ENCODE assay signal across 8 mouse cellular contexts in genomic region chr12:4816680-4817360, GRCm38 (mm10). TPM values are rescaled to one million over a fixed set of nuclear protein-coding genes. Genes with fewer than 3 reads are reported as not detected.
DNase-seq lines count a peak whose midpoint lies in the region; ATAC-seq and TF ChIP-seq lines count a peak whose summit lies in the region.

No protein-coding gene starts in this region.

- WGBS in intestine, embryonic 15.5 days = 7% methylated on average over 24 of the region's 24 CpGs
- 10% methylated on average over 24 of the region's 24 CpGs for WGBS in neural tube, embryonic 14.5 days

- H3K27me3 ChIP-seq in intestine, embryonic 15.5 days (replicated peaks) = no peaks in the 10 kb centered on the region
- H3K27me3 ChIP-seq in neural tube, embryonic 14.5 days (ENCODE audit: control insufficient read depth, insufficient read depth, low read length) = no peaks in the 10 kb centered on the region

- H3K9me3 ChIP-seq in intestine, embryonic 15.5 days = no peaks in the 10 kb centered on the region
- no peaks in the 10 kb centered on the region for H3K9me3 ChIP-seq in neural tube, embryonic 14.5 days (ENCODE audit: control insufficient read depth, low read length)

- H3K4me1 ChIP-seq in embryonic fibroblast, embryonic 13.5 days (ENCODE audit: control insufficient read depth, insufficient read depth, low read length) = peaks cover 6% of the 10 kb centered on the region
- 0 out of 2 replicates have a peak, but pooled peaks cover 4% of the 10 kb centered on the region for H3K4me1 ChIP-seq in intestine, embryonic 15.5 days (replicated peaks)
- H3K4me1 ChIP-seq in neural tube, embryonic 14.5 days (ENCODE audit: control insufficient read depth, insufficient read depth, low read length) = peaks cover 10% of the 10 kb centered on the region; the same call in 1 of the 2 replicates

- peak overlapping the region; percentile 68 for H3K27ac ChIP-seq in embryonic fibroblast, embryonic 13.5 days (ENCODE audit: insufficient read depth, low read length)
- H3K27ac ChIP-seq in intestine, embryonic 15.5 days = peak overlapping the region; percentile 95
- peak overlapping the region; percentile 65 for H3K27ac ChIP-seq in neural tube, embryonic 14.5 days (ENCODE audit: low read depth, low read length)

- H3K4me3 ChIP-seq in embryonic fibroblast, embryonic 13.5 days (ENCODE audit: insufficient read depth, low read length) = peak overlapping the region; percentile 65
- H3K4me3 ChIP-seq in intestine, embryonic 15.5 days (replicated peaks) = peak overlapping the region; percentile 79
- peak overlapping the region; percentile 86 for H3K4me3 ChIP-seq in neural tube, embryonic 14.5 days (ENCODE audit: low read depth, low read length)

- ATAC-seq in intestine, embryonic 15.5 days = peak; percentile 5; the same call in 1 of the 2 replicates
- peak; percentile 22 for ATAC-seq in neural tube, embryonic 14.5 days (ENCODE audit: low read depth)
- ATAC-seq in monocyte, adult 5-6 weeks (replicated peaks; ENCODE audit: insufficient number of reproducible peaks, low FRiP score, low TSS enrichment, poor library complexity, severe bottlenecking) = no peak

- TF ChIP-seq POLR2A in embryonic fibroblast, embryonic 13.5 days (IDR thresholded peaks at IDR 0.05; ENCODE audit: low read depth, low read length) = no peak

- H3K4me2 ChIP-seq in intestine, embryonic 15.5 days (replicated peaks) = peak overlapping the region; percentile 74
- H3K4me2 ChIP-seq in neural tube, embryonic 14.5 days (ENCODE audit: low read depth, low read length) = peak overlapping the region; percentile 49

- TF ChIP-seq CTCF in embryonic fibroblast, embryonic 13.5 days (IDR thresholded peaks at IDR 0.05; ENCODE audit: borderline replicate concordance, insufficient read depth, low read length) = no peak

- peaks cover 2% of the 10 kb centered on the region; the same call in 1 of the 2 replicates for H3K36me3 ChIP-seq in intestine, embryonic 15.5 days
- peaks cover 12% of the 10 kb centered on the region for H3K36me3 ChIP-seq in neural tube, embryonic 14.5 days (ENCODE audit: control insufficient read depth, insufficient read depth, low read length)

- peak overlapping the region; percentile 62 for H3K9ac ChIP-seq in intestine, embryonic 15.5 days
- H3K9ac ChIP-seq in neural tube, embryonic 14.5 days (replicated peaks; ENCODE audit: low read depth, low read length) = peak overlapping the region; percentile 72

- peak; percentile 7 for DNase-seq in ovary, postnatal 14 days (ENCODE audit: low spot score)
- DNase-seq in ovary, postnatal 36 days (ENCODE audit: low spot score) = no peak
- no peak for DNase-seq in cerebellum, postnatal 25 days
- no peak for DNase-seq in lung, postnatal 4 days

RNA-seq across cellular contexts. Expression of gene Sf3b6, which starts 0.5 kb away (rescaled TPM):
- 158 and 166 TPM in 2 replicates for polyA plus RNA-seq in embryonic fibroblast, embryonic 13.5 days (2011; ENCODE audit: insufficient read length, low read depth, missing spikeins)
- polyA plus RNA-seq in intestine, embryonic 15.5 days (2015; fragmentation: Nextera tagmentation; extraction: Ambion mirVana) = 203 and 231 TPM in 2 replicates
- 279 and 312 TPM in 2 replicates for polyA plus RNA-seq in neural tube, embryonic 14.5 days (2014; fragmentation: Nextera tagmentation; extraction: Ambion mirVana)
- 118 to 202 TPM (median 184 TPM) in 3 replicates for total RNA-seq in monocyte, adult 5-6 weeks (2017)

RNA-seq across cellular contexts. Expression of gene Fkbp1b, which starts 24.6 kb away (rescaled TPM):
- 12.9 and 17.2 TPM in 2 replicates for polyA plus RNA-seq in embryonic fibroblast, embryonic 13.5 days (2011; ENCODE audit: insufficient read length, low read depth, missing spikeins)
- polyA plus RNA-seq in intestine, embryonic 15.5 days (2015; fragmentation: Nextera tagmentation; extraction: Ambion mirVana) = 8.7 and 9.7 TPM in 2 replicates
- 55.8 and 103 TPM in 2 replicates for polyA plus RNA-seq in neural tube, embryonic 14.5 days (2014; fragmentation: Nextera tagmentation; extraction: Ambion mirVana)
- total RNA-seq in monocyte, adult 5-6 weeks (2017) = 9.4 to 30.7 TPM (median 11.2 TPM) in 3 replicates

RNA-seq across cellular contexts. Expression of gene Wdcp, which starts 26.3 kb away (rescaled TPM):
- 8.5 and 11.0 TPM in 2 replicates for polyA plus RNA-seq in embryonic fibroblast, embryonic 13.5 days (2011; ENCODE audit: insufficient read length, low read depth, missing spikeins)
- 15.3 and 15.7 TPM in 2 replicates for polyA plus RNA-seq in intestine, embryonic 15.5 days (2015; fragmentation: Nextera tagmentation; extraction: Ambion mirVana)
- polyA plus RNA-seq in neural tube, embryonic 14.5 days (2014; fragmentation: Nextera tagmentation; extraction: Ambion mirVana) = 13.0 and 13.6 TPM in 2 replicates
- 6.2 to 8.5 TPM (median 6.2 TPM) in 3 replicates for total RNA-seq in monocyte, adult 5-6 weeks (2017)

RNA-seq across cellular contexts. Expression of gene Fam228b, which starts 47.8 kb away (rescaled TPM):
- 1.8 and 2.8 TPM in 2 replicates for polyA plus RNA-seq in embryonic fibroblast, embryonic 13.5 days (2011; ENCODE audit: insufficient read length, low read depth, missing spikeins)
- 1.2 and 1.8 TPM in 2 replicates for polyA plus RNA-seq in intestine, embryonic 15.5 days (2015; fragmentation: Nextera tagmentation; extraction: Ambion mirVana)
- polyA plus RNA-seq in neural tube, embryonic 14.5 days (2014; fragmentation: Nextera tagmentation; extraction: Ambion mirVana) = 8.4 and 9.6 TPM in 2 replicates
- 0.29 to 0.57 TPM in 2 of 3 replicates, not detected in the other for total RNA-seq in monocyte, adult 5-6 weeks (2017)

RNA-seq across cellular contexts. Expression of gene Pfn4, which starts 48.0 kb away (rescaled TPM):
- polyA plus RNA-seq in embryonic fibroblast, embryonic 13.5 days (2011; ENCODE audit: insufficient read length, low read depth, missing spikeins) = 1.3 and 3.4 TPM in 2 replicates
- 1.7 TPM in 2 replicates for polyA plus RNA-seq in intestine, embryonic 15.5 days (2015; fragmentation: Nextera tagmentation; extraction: Ambion mirVana)
- 14.7 and 17.3 TPM in 2 replicates for polyA plus RNA-seq in neural tube, embryonic 14.5 days (2014; fragmentation: Nextera tagmentation; extraction: Ambion mirVana)
- not detected in 3 replicates for total RNA-seq in monocyte, adult 5-6 weeks (2017)
